Mouse (Mus musculus) heart, adult 2 months (tissue): ENCODE results near the gene Kdf1.

ENCODE experiments used
- CTCF ChIP-seq: fragments of 200-600 bp; IDR thresholded peaks from 2 replicates; pipeline ENCODE4 v1.8.1; 2022; ENCODE audit warnings: antibody characterized with exemption, mild to moderate bottlenecking, moderate library complexity
- EP300 ChIP-seq: fragments of 200-500 bp; IDR thresholded peaks from 2 replicates; pipeline ENCODE4 v1.6.1; 2011; ENCODE audit warnings: low read depth, low read length, control low read depth; ENCODE audit not compliant: insufficient read depth

DNA sequence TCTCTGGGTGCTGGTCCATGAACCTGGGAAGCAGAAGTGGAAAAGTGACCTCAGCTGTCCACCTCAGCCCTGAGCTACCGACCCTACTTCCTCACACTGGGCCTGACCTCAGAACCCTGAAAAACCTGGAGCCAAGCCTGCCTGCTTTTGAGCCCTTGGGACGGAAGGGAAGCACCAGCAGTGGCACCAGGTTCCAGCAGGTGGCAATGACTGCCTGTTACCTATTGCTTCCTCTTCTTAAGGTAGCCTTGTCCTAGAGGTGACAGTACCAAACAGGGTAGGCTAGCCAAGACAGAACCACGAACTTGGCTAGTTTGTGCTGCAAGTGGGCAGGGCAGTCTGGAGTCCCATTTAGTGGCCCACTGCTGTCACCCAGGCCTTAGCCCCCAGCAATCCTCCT lies 14.0 kb downstream of the Kdf1 start:
- TF ChIP-seq CTCF (no peak), EP300 (no peak)
